Mouse (Mus musculus): ENCODE measurements at regions not wholly inside any gene's neighbourhood (a gene's known extent, or its start where the extent isn't known, plus 50 kb on each side); places are given as distances from the start of the nearest gene placed in this dataset.
"Not testable (repeated sequence)": the region's sequence is repeated elsewhere in the genome, so short reads cannot be mapped to it uniquely, and the experiment has no call there.

- Histone ChIP-seq H3K9me3 (replicated peaks) (peaks cover 7% of the 10 kb centered on the region), H3K36me3 (replicated peaks) (no peaks in the 10 kb centered on the region), H3K27me3 (ENCODE audit: insufficient read depth, low read length) (no peaks in the 10 kb centered on the region), H3K4me1 (ENCODE audit: insufficient read depth, low read depth, low read length) (no peaks in the 10 kb centered on the region), H3K4me3 (ENCODE audit: low read depth, low read length) (no peak overlapping the region)
- no peak for DNase-seq (ENCODE audit: low spot score)
- no peak for ATAC-seq (ENCODE audit: extremely low read depth, insufficient number of reproducible peaks, low FRiP score, poor library complexity, severe bottlenecking)
- TF ChIP-seq GATA2 (IDR thresholded peaks at IDR 0.05; ENCODE audit: borderline replicate concordance, low read depth, low read length), result no peak
- TF ChIP-seq POLR2AphosphoS5 (IDR thresholded peaks at IDR 0.05; ENCODE audit: insufficient replicate concordance, low read depth, low read length), result no peak
- no peak for TF ChIP-seq TAL1 (conservative IDR thresholded peaks at IDR 0.05; ENCODE audit: low read depth, low read length)
- no peak for TF ChIP-seq GATA1 (IDR thresholded peaks at IDR 0.05; ENCODE audit: borderline replicate concordance, low read length)
- no peak for TF ChIP-seq CTCF (IDR thresholded peaks at IDR 0.05; ENCODE audit: low read depth, low read length)
Observed at GRCm38 (mm10) chr12:114609171-114609570, 1065.5 kb downstream of the Adam6a start.

- DNase-seq (ENCODE audit: low spot score) (no peak), ATAC-seq (ENCODE audit: extremely low read depth, insufficient number of reproducible peaks, low FRiP score, poor library complexity, severe bottlenecking) (no peak)
- no peak overlapping the region for H3K4me3 ChIP-seq (ENCODE audit: low read depth, low read length)
- TF ChIP-seq GATA2 (IDR thresholded peaks at IDR 0.05; ENCODE audit: borderline replicate concordance, low read depth, low read length) (no peak), CTCF (IDR thresholded peaks at IDR 0.05; ENCODE audit: low read depth, low read length) (no peak)
- no peaks in the 10 kb centered on the region for H3K27me3 ChIP-seq (ENCODE audit: insufficient read depth, low read length)
- H3K4me1 ChIP-seq (ENCODE audit: insufficient read depth, low read depth, low read length), result no peaks in the 10 kb centered on the region
- no peaks in the 10 kb centered on the region for H3K36me3 ChIP-seq (replicated peaks)
- H3K9me3 ChIP-seq (replicated peaks), result peaks cover 13% of the 10 kb centered on the region
Observed at GRCm38 (mm10) chr12:114612108-114612507, 1068.4 kb downstream of the Adam6a start.

- no peak for ATAC-seq (ENCODE audit: extremely low read depth, insufficient number of reproducible peaks, low FRiP score, poor library complexity, severe bottlenecking)
- H3K36me3 ChIP-seq (replicated peaks), result no peaks in the 10 kb centered on the region
- no peaks in the 10 kb centered on the region for H3K27me3 ChIP-seq (ENCODE audit: insufficient read depth, low read length)
- H3K4me3 ChIP-seq (ENCODE audit: low read depth, low read length), result no peak overlapping the region
- peaks cover 17% of the 10 kb centered on the region for H3K9me3 ChIP-seq (replicated peaks)
- no peak for DNase-seq (ENCODE audit: low spot score)
- H3K4me1 ChIP-seq (ENCODE audit: insufficient read depth, low read depth, low read length), result no peaks in the 10 kb centered on the region
- TF ChIP-seq GATA2 (IDR thresholded peaks at IDR 0.05; ENCODE audit: borderline replicate concordance, low read depth, low read length) (no peak), CTCF (IDR thresholded peaks at IDR 0.05; ENCODE audit: low read depth, low read length) (no peak), POLR2AphosphoS5 (IDR thresholded peaks at IDR 0.05; ENCODE audit: insufficient replicate concordance, low read depth, low read length) (no peak), TAL1 (conservative IDR thresholded peaks at IDR 0.05; ENCODE audit: low read depth, low read length) (no peak), GATA1 (IDR thresholded peaks at IDR 0.05; ENCODE audit: borderline replicate concordance, low read length) (no peak)
Observed at GRCm38 (mm10) chr12:114615179-114615578, 1071.5 kb downstream of the Adam6a start.

- ATAC-seq (ENCODE audit: extremely low read depth, insufficient number of reproducible peaks, low FRiP score, poor library complexity, severe bottlenecking) (no peak), DNase-seq (ENCODE audit: low spot score) (no peak)
- TF ChIP-seq GATA1 (IDR thresholded peaks at IDR 0.05; ENCODE audit: borderline replicate concordance, low read length) (no peak), TAL1 (conservative IDR thresholded peaks at IDR 0.05; ENCODE audit: low read depth, low read length) (no peak), CTCF (IDR thresholded peaks at IDR 0.05; ENCODE audit: low read depth, low read length) (no peak), POLR2AphosphoS5 (IDR thresholded peaks at IDR 0.05; ENCODE audit: insufficient replicate concordance, low read depth, low read length) (no peak)
- no peaks in the 10 kb centered on the region for H3K4me1 ChIP-seq (ENCODE audit: insufficient read depth, low read depth, low read length)
- no peak overlapping the region for H3K4me3 ChIP-seq (ENCODE audit: low read depth, low read length)
- H3K9me3 ChIP-seq (replicated peaks), result peaks cover 17% of the 10 kb centered on the region
- H3K27me3 ChIP-seq (ENCODE audit: insufficient read depth, low read length), result no peaks in the 10 kb centered on the region
- H3K36me3 ChIP-seq (replicated peaks), result no peaks in the 10 kb centered on the region
Observed at GRCm38 (mm10) chr12:114615712-114616111, 1072.0 kb downstream of the Adam6a start.

- Histone ChIP-seq H3K27me3 (ENCODE audit: insufficient read depth, low read length) (no peaks in the 10 kb centered on the region), H3K36me3 (replicated peaks) (no peaks in the 10 kb centered on the region), H3K4me3 (ENCODE audit: low read depth, low read length) (no peak overlapping the region), H3K4me1 (ENCODE audit: insufficient read depth, low read depth, low read length) (no peaks in the 10 kb centered on the region), H3K9me3 (replicated peaks) (no peaks in the 10 kb centered on the region; the same call in 1 of the 2 replicates)
- TF ChIP-seq GATA1 (IDR thresholded peaks at IDR 0.05; ENCODE audit: borderline replicate concordance, low read length) (no peak), GATA2 (IDR thresholded peaks at IDR 0.05; ENCODE audit: borderline replicate concordance, low read depth, low read length) (no peak), POLR2AphosphoS5 (IDR thresholded peaks at IDR 0.05; ENCODE audit: insufficient replicate concordance, low read depth, low read length) (no peak), TAL1 (conservative IDR thresholded peaks at IDR 0.05; ENCODE audit: low read depth, low read length) (no peak), CTCF (IDR thresholded peaks at IDR 0.05; ENCODE audit: low read depth, low read length) (no peak)
- ATAC-seq (ENCODE audit: extremely low read depth, insufficient number of reproducible peaks, low FRiP score, poor library complexity, severe bottlenecking) (no peak), DNase-seq (ENCODE audit: low spot score) (no peak)
Observed at GRCm38 (mm10) chr12:114641089-114641488, 1097.4 kb downstream of the Adam6a start.

DNA sequence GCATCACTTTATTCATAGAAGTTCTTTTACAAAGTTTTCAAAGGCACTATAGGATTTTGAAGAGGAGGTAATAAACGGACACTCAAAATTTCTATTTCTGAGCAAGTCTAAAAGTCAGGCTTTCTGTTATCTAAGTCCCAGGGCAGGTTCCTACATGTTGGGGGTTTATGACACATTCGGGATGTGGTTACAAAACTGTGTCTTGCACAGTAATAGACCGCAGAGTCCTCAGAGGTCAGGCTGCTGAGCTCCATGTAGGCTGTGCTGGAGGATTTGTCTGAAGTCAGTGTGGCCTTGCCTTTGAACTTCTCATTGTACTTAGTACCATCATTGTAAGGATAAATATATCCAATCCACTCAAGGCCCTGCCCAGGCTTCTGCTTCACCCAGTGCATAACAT, 1102.7 kb downstream of the Adam6a start:
- Histone ChIP-seq H3K4me1 (ENCODE audit: insufficient read depth, low read depth, low read length) (no peaks in the 10 kb centered on the region), H3K4me3 (ENCODE audit: low read depth, low read length) (no peak overlapping the region), H3K9me3 (replicated peaks) (peaks cover 3% of the 10 kb centered on the region), H3K36me3 (replicated peaks) (no peaks in the 10 kb centered on the region), H3K27me3 (ENCODE audit: insufficient read depth, low read length) (no peaks in the 10 kb centered on the region)
- TF ChIP-seq POLR2AphosphoS5 (IDR thresholded peaks at IDR 0.05; ENCODE audit: insufficient replicate concordance, low read depth, low read length) (no peak), TAL1 (conservative IDR thresholded peaks at IDR 0.05; ENCODE audit: low read depth, low read length) (no peak), GATA2 (IDR thresholded peaks at IDR 0.05; ENCODE audit: borderline replicate concordance, low read depth, low read length) (no peak), GATA1 (IDR thresholded peaks at IDR 0.05; ENCODE audit: borderline replicate concordance, low read length) (no peak), CTCF (IDR thresholded peaks at IDR 0.05; ENCODE audit: low read depth, low read length) (no peak)
- DNase-seq (ENCODE audit: low spot score) (no peak), ATAC-seq (ENCODE audit: extremely low read depth, insufficient number of reproducible peaks, low FRiP score, poor library complexity, severe bottlenecking) (no peak)

DNA sequence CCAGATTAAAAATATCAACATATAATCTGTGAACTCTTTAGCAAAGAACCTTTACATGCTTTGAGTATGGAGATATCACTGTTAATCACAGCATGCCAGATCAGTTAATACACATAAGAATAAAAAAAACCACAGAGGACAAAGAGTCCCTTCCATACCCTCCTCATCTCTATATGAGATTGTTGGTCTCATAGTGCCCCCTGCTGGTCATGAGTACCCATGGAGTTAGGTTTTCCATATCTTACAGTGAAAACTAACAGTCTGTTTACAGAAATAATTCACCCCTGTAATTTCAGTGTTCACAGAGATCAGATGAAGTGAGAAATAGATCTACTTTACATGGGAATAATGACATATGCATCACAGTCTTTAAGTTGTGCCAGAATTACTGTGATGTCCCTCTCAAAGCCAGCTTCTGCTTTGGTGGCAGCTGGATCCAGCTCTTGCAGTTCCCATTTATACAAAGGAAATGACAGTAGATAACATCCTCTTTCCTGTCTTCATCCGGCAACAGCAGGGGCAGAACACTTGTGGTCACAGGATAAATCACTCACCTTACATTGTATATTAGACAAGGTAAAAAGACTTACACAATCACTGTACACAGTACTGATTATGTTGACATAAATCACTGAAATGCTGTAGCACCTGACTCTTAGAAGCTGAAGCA, 1106.9 kb downstream of the Adam6a start:
- H3K4me3 ChIP-seq (ENCODE audit: low read depth, low read length); H3K4me1 ChIP-seq (ENCODE audit: insufficient read depth, low read depth, low read length); ATAC-seq (ENCODE audit: extremely low read depth, insufficient number of reproducible peaks, low FRiP score, poor library complexity, severe bottlenecking); DNase-seq (ENCODE audit: low spot score); H3K27me3 ChIP-seq (ENCODE audit: insufficient read depth, low read length); H3K9me3 ChIP-seq (replicated peaks); H3K36me3 ChIP-seq (replicated peaks): not testable (repeated sequence)

GRCm38 (mm10) chr12:114657134-114657533, 1113.4 kb downstream of the Adam6a start:
- not testable (repeated sequence) for H3K27me3 ChIP-seq (ENCODE audit: insufficient read depth, low read length); DNase-seq (ENCODE audit: low spot score); H3K36me3 ChIP-seq (replicated peaks); ATAC-seq (ENCODE audit: extremely low read depth, insufficient number of reproducible peaks, low FRiP score, poor library complexity, severe bottlenecking); H3K4me3 ChIP-seq (ENCODE audit: low read depth, low read length); H3K9me3 ChIP-seq (replicated peaks); H3K4me1 ChIP-seq (ENCODE audit: insufficient read depth, low read depth, low read length)

Measured in G1E (cell line).